Mouse (Mus musculus): ENCODE measurements around the gene Dusp10.

DNA sequence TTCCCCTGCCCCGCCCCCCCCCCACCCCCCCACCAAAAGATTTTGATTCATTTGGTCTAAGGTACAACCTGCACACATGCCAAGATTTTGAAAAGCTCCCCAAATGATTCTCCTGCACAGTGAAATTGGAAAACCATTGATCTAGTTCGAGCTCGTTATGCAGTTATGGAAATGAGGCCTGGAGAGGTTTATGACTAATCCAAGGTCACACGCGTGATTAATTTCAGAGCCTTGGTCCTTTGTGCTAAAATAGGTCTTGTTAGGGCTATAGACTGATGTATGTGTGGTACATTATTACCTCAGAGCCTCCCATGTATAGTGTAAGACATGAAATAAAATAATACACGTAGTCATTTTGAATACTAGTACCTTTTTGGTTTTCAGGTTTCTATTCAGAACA is 30.3 kb downstream of the Dusp10 start:
- TF ChIP-seq POLR2A (IDR thresholded peaks at IDR 0.05; ENCODE audit: borderline replicate concordance, insufficient read depth, low read length) (no peak), CTCF (IDR thresholded peaks at IDR 0.05; ENCODE audit: borderline replicate concordance, insufficient read depth, low read depth, low read length) (no peak)

All from cerebellum, adult 2 months (tissue).